Mouse (Mus musculus): ENCODE results near the gene Xrcc4. TPM values are rescaled to one million over a fixed set of nuclear protein-coding genes. Genes with fewer than 3 reads are reported as not detected.
A peak's percentile ranks its signal among the peaks of the same experiment; 100 is the strongest.

The Xrcc4 gene
- polyA plus RNA-seq, 1 experiment from 2014 or later: 13.6 TPM

GRCm38 (mm10) chr13:89883523-89883922 lies 205.9 kb downstream of the Xrcc4 start:
- H3K9ac ChIP-seq (replicated peaks; ENCODE audit: low read length): no peak overlapping the region
- DNase-seq (ENCODE audit: low spot score): no peak
- H3K36me3 ChIP-seq (replicated peaks; ENCODE audit: control insufficient read depth, insufficient read depth, low read depth, low read length): no peaks in the 10 kb centered on the region
- ATAC-seq (replicated peaks; ENCODE audit: insufficient number of reproducible peaks, low FRiP score, low TSS enrichment, low read depth): no peak
- no peak overlapping the region for H3K4me2 ChIP-seq (ENCODE audit: low read depth, low read length)
- no peak overlapping the region for H3K4me3 ChIP-seq (ENCODE audit: low read depth, low read length)
- no peaks in the 10 kb centered on the region for H3K9me3 ChIP-seq (replicated peaks; ENCODE audit: control insufficient read depth, low read length)
- no peaks in the 10 kb centered on the region for H3K4me1 ChIP-seq (ENCODE audit: control insufficient read depth, insufficient read depth, low read length)
- WGBS: 79% methylated on average over 1 of the region's 1 CpGs
- no peak overlapping the region for H3K27ac ChIP-seq (replicated peaks; ENCODE audit: low read depth, low read length)
- no peaks in the 10 kb centered on the region for H3K27me3 ChIP-seq (ENCODE audit: control insufficient read depth, insufficient read depth, low read length)

- DNase-seq (ENCODE audit: low spot score): peak; percentile 9
- H3K9ac ChIP-seq (replicated peaks; ENCODE audit: low read length): no peak overlapping the region
- 37% methylated on average over 2 of the region's 2 CpGs for WGBS
- H3K9me3 ChIP-seq (replicated peaks; ENCODE audit: control insufficient read depth, low read length): no peaks in the 10 kb centered on the region
- H3K4me3 ChIP-seq (ENCODE audit: low read depth, low read length): no peak overlapping the region
- H3K36me3 ChIP-seq (replicated peaks; ENCODE audit: control insufficient read depth, insufficient read depth, low read depth, low read length): no peaks in the 10 kb centered on the region
- H3K4me1 ChIP-seq (ENCODE audit: control insufficient read depth, insufficient read depth, low read length): no peaks in the 10 kb centered on the region
- no peaks in the 10 kb centered on the region for H3K27me3 ChIP-seq (ENCODE audit: control insufficient read depth, insufficient read depth, low read length)
- no peak for ATAC-seq (replicated peaks; ENCODE audit: insufficient number of reproducible peaks, low FRiP score, low TSS enrichment, low read depth)
- no peak overlapping the region for H3K27ac ChIP-seq (replicated peaks; ENCODE audit: low read depth, low read length)
- H3K4me2 ChIP-seq (ENCODE audit: low read depth, low read length): no peak overlapping the region
Measured at GRCm38 (mm10) chr13:89881281-89881680, 208.1 kb downstream of the Xrcc4 start.

DNA sequence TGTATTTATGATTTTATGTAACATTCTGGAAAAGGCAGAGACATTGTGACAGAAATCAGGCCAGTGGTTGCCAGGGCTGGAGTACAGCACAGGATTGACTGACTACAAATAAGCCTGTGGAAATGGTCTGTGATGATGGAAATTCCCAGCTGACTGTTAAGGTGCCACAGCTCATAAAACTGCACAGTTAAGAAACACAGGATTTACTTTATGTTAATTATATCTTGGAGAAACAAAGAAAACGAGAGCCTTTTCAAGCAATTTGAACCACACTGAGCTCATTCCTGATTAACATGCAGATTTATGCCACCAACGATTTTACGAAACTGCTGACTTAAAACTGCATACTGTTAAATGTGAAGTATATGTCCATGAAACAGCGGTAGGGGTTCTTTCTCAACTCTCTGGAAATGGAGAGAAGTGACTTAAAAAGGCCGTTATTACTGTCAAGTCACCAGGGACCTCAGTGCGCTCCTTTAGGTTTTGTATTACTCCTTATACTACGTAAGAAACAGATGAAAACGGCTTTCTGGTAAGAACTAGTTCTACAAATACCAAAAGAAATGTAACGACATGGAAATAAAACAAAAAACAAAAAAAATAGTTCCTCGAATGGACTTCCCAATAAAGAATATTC lies 210.5 kb downstream of the Xrcc4 start:
- no peaks in the 10 kb centered on the region for H3K9me3 ChIP-seq (replicated peaks; ENCODE audit: control insufficient read depth, low read length)
- WGBS: 80% methylated on average over 10 of the region's 10 CpGs
- H3K4me2 ChIP-seq (ENCODE audit: low read depth, low read length): no peak overlapping the region
- H3K9ac ChIP-seq (replicated peaks; ENCODE audit: low read length): no peak overlapping the region
- H3K4me3 ChIP-seq (ENCODE audit: low read depth, low read length): no peak overlapping the region
- no peaks in the 10 kb centered on the region for H3K27me3 ChIP-seq (ENCODE audit: control insufficient read depth, insufficient read depth, low read length)
- no peaks in the 10 kb centered on the region for H3K36me3 ChIP-seq (replicated peaks; ENCODE audit: control insufficient read depth, insufficient read depth, low read depth, low read length)
- H3K4me1 ChIP-seq (ENCODE audit: control insufficient read depth, insufficient read depth, low read length): no peaks in the 10 kb centered on the region
- no peak overlapping the region for H3K27ac ChIP-seq (replicated peaks; ENCODE audit: low read depth, low read length)
- DNase-seq (ENCODE audit: low spot score) (no peak), ATAC-seq (replicated peaks; ENCODE audit: insufficient number of reproducible peaks, low FRiP score, low TSS enrichment, low read depth) (no peak)

DNA sequence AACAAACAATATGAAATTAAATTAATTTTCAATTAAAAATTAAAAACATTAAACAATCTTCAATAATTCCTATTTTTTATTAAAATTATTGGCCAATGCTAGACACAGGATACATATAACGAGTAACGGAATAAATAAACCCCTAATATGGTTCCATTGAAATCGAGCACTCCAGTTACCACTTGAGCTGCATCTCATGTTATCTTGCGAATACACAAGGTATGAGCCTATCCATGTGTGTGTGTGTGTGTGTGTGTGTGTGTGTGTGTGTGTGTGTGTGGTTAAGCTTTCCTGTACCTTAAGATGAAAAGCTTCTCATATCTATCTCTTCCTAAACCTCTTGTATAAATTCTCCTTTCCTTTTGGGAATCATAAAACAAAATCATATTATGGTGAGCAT lies 213.9 kb downstream of the Xrcc4 start:
- no peak for DNase-seq (ENCODE audit: low spot score)
- no peak overlapping the region for H3K4me3 ChIP-seq (ENCODE audit: low read depth, low read length)
- 93% methylated on average over 4 of the region's 4 CpGs for WGBS

GRCm38 (mm10) chr13:89872725-89873124 lies 216.7 kb downstream of the Xrcc4 start:
- WGBS: 42% methylated on average over 3 of the region's 3 CpGs
- H3K4me1 ChIP-seq (ENCODE audit: control insufficient read depth, insufficient read depth, low read length): no peaks in the 10 kb centered on the region
- ATAC-seq (replicated peaks; ENCODE audit: insufficient number of reproducible peaks, low FRiP score, low TSS enrichment, low read depth): peak; percentile 85
- H3K9ac ChIP-seq (replicated peaks; ENCODE audit: low read length): no peak overlapping the region
- H3K27me3 ChIP-seq (ENCODE audit: control insufficient read depth, insufficient read depth, low read length): no peaks in the 10 kb centered on the region
- no peak overlapping the region for H3K4me3 ChIP-seq (ENCODE audit: low read depth, low read length)
- H3K27ac ChIP-seq (replicated peaks; ENCODE audit: low read depth, low read length): no peak overlapping the region
- H3K36me3 ChIP-seq (replicated peaks; ENCODE audit: control insufficient read depth, insufficient read depth, low read depth, low read length): no peaks in the 10 kb centered on the region
- H3K4me2 ChIP-seq (ENCODE audit: low read depth, low read length): no peak overlapping the region
- DNase-seq (ENCODE audit: low spot score): peak; percentile 82
- H3K9me3 ChIP-seq (replicated peaks; ENCODE audit: control insufficient read depth, low read length): no peaks in the 10 kb centered on the region

More for the DNA sequence above, 213.9 kb downstream of the Xrcc4 start:
- no peaks in the 10 kb centered on the region for H3K36me3 ChIP-seq (replicated peaks; ENCODE audit: control insufficient read depth, insufficient read depth, low read depth, low read length)
- H3K4me1 ChIP-seq (ENCODE audit: control insufficient read depth, insufficient read depth, low read length): no peaks in the 10 kb centered on the region
- no peak for ATAC-seq (replicated peaks; ENCODE audit: insufficient number of reproducible peaks, low FRiP score, low TSS enrichment, low read depth)
- no peak overlapping the region for H3K4me2 ChIP-seq (ENCODE audit: low read depth, low read length)
- H3K27me3 ChIP-seq (ENCODE audit: control insufficient read depth, insufficient read depth, low read length): no peaks in the 10 kb centered on the region
- H3K9ac ChIP-seq (replicated peaks; ENCODE audit: low read length): no peak overlapping the region
- no peaks in the 10 kb centered on the region for H3K9me3 ChIP-seq (replicated peaks; ENCODE audit: control insufficient read depth, low read length)
- H3K27ac ChIP-seq (replicated peaks; ENCODE audit: low read depth, low read length): no peak overlapping the region

DNA sequence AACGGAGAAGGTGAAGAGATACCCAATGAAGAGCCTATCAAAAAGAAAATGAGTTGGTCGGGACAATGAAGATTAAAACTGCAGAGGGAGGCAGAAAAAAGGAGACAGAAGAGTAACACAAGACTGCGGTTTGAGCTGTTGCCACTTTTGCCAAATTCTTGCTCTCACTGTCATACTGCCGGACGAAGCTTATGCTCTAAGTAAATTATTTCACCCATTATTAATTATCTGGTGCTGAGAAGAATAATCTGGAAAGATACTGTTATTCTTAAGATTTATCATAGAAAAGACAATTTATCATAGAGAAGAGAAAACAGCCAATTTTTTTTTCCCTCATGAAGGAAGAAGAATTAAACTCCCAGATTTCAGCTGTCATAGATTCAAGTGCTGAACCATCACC lies 235.3 kb downstream of the Xrcc4 start:
- Histone ChIP-seq H3K4me3 (ENCODE audit: low read depth, low read length) (no peak overlapping the region), H3K27ac (replicated peaks; ENCODE audit: low read depth, low read length) (no peak overlapping the region), H3K9ac (replicated peaks; ENCODE audit: low read length) (no peak overlapping the region), H3K4me1 (ENCODE audit: control insufficient read depth, insufficient read depth, low read length) (no peaks in the 10 kb centered on the region), H3K36me3 (replicated peaks; ENCODE audit: control insufficient read depth, insufficient read depth, low read depth, low read length) (no peaks in the 10 kb centered on the region), H3K27me3 (ENCODE audit: control insufficient read depth, insufficient read depth, low read length) (no peaks in the 10 kb centered on the region), H3K4me2 (ENCODE audit: low read depth, low read length) (no peak overlapping the region), H3K9me3 (replicated peaks; ENCODE audit: control insufficient read depth, low read length) (no peaks in the 10 kb centered on the region)
- ATAC-seq (replicated peaks; ENCODE audit: insufficient number of reproducible peaks, low FRiP score, low TSS enrichment, low read depth) (no peak), DNase-seq (ENCODE audit: low spot score) (no peak)
- WGBS: 87% methylated on average over 5 of the region's 5 CpGs

DNA sequence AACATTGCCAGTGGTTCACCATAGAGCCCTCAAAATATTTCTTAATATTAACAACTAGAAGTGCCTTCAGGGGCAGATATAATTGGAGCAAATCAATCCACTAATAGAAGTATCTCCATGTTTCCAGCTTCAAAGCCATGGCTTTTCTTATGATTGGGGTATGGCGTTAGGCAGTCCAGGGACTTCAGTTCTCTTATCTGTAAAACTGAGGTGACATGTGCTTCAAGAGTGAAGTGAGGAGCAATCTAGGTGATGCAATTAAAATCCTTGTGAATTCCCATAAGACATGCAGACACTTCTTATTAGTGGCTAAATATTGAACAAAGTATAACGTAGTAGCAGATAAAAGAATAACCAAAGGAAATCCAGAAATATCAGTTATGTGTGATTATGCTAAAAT lies 238.7 kb downstream of the Xrcc4 start:
- Histone ChIP-seq H3K4me1 (ENCODE audit: control insufficient read depth, insufficient read depth, low read length) (no peaks in the 10 kb centered on the region), H3K36me3 (replicated peaks; ENCODE audit: control insufficient read depth, insufficient read depth, low read depth, low read length) (no peaks in the 10 kb centered on the region), H3K27me3 (ENCODE audit: control insufficient read depth, insufficient read depth, low read length) (no peaks in the 10 kb centered on the region), H3K4me2 (ENCODE audit: low read depth, low read length) (no peak overlapping the region), H3K4me3 (ENCODE audit: low read depth, low read length) (no peak overlapping the region), H3K9me3 (replicated peaks; ENCODE audit: control insufficient read depth, low read length) (no peaks in the 10 kb centered on the region), H3K27ac (replicated peaks; ENCODE audit: low read depth, low read length) (no peak overlapping the region), H3K9ac (replicated peaks; ENCODE audit: low read length) (no peak overlapping the region)
- ATAC-seq (replicated peaks; ENCODE audit: insufficient number of reproducible peaks, low FRiP score, low TSS enrichment, low read depth) (no peak), DNase-seq (ENCODE audit: low spot score) (no peak)
- 91% methylated on average over 2 of the region's 2 CpGs for WGBS

DNA sequence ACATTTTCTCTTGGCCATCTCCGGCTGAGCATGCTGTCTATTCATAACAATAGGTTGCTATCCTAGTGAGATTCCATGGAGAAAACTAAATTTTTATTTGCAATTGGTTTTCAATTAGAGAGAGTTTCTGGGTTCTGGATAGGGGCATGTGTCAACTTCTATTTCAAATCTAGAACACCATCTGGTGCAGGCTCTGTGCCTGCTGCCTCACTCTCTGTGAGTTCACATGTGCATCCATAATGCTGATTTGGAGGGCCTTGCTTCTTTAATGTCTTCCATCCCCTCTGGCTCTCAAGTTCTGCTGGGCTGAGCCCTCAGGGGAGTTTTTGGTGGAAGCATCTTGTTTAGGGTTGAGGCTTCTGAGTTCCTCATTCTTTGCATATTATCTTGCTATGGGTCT lies 239.5 kb downstream of the Xrcc4 start:
- no peak overlapping the region for H3K4me2 ChIP-seq (ENCODE audit: low read depth, low read length)
- WGBS: 82% methylated on average over 1 of the region's 1 CpGs
- H3K9me3 ChIP-seq (replicated peaks; ENCODE audit: control insufficient read depth, low read length): no peaks in the 10 kb centered on the region
- H3K9ac ChIP-seq (replicated peaks; ENCODE audit: low read length): no peak overlapping the region
- no peaks in the 10 kb centered on the region for H3K36me3 ChIP-seq (replicated peaks; ENCODE audit: control insufficient read depth, insufficient read depth, low read depth, low read length)
- no peaks in the 10 kb centered on the region for H3K27me3 ChIP-seq (ENCODE audit: control insufficient read depth, insufficient read depth, low read length)
- no peak overlapping the region for H3K4me3 ChIP-seq (ENCODE audit: low read depth, low read length)
- no peaks in the 10 kb centered on the region for H3K4me1 ChIP-seq (ENCODE audit: control insufficient read depth, insufficient read depth, low read length)
- ATAC-seq (replicated peaks; ENCODE audit: insufficient number of reproducible peaks, low FRiP score, low TSS enrichment, low read depth): no peak
- no peak overlapping the region for H3K27ac ChIP-seq (replicated peaks; ENCODE audit: low read depth, low read length)
- DNase-seq (ENCODE audit: low spot score): no peak

All from embryonic facial prominence, embryonic 11.5 days (tissue).